Mouse (Mus musculus) erythroid progenitor cell, adult 5-6 weeks (primary cell): ENCODE results near the gene Tbxas1. TPM values are rescaled to one million over a fixed set of nuclear protein-coding genes. Genes with fewer than 3 reads are reported as not detected.

Source experiments
- ATAC-seq: replicated peaks from 2 replicates; pipeline ENCODE4 v1.8.0; 2016; ENCODE audit warnings: moderate number of reproducible peaks, mild to moderate bottlenecking, moderate TSS enrichment, inconsistent platforms; ENCODE audit not compliant: poor library complexity, low FRiP score, severe bottlenecking
- total RNA-seq, 2 experiments: library from RNA; stranded (forward) in 1 of 2; stranded (reverse) in 1 of 2; fragments of 150-400 nt in 1 of 2; fragments of 186-747, 209-891 nt in 1 of 2; gene quantifications; 2 replicates each; pipeline versions ENCODE4 v1.2.3 to v1.2.4; 2015 to 2017; ENCODE audit warnings: low replicate concordance in 2 of 2

The Tbxas1 gene
- total RNA-seq, 2 experiments from 2014 or later: 18.6 to 18.9 TPM

GRCm38 (mm10) chr6:39059547-39060497 is 184.6 kb downstream of the Tbxas1 start:
- ATAC-seq: no peak

GRCm38 (mm10) chr6:39061180-39061579 is 186.0 kb downstream of the Tbxas1 start:
- no peak for ATAC-seq

DNA sequence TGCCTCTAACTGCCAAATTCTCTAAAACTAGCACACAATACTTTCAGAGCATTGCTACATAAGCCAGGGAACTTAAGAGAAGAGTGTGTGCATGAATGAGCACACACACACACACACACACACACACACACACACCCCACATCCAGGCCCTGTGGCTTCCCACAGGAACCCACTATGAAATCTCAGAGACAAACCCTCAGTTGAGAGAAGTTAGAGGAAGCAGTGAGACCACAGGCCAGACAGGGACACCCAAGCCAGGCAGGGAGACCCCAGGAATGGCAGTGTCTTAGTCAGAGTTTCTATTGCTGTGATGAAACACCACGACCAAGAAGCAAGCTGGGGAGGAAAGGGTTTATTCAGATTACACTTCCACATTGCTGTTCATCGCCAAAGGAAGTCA is 188.3 kb downstream of the Tbxas1 start:
- ATAC-seq: no peak

DNA sequence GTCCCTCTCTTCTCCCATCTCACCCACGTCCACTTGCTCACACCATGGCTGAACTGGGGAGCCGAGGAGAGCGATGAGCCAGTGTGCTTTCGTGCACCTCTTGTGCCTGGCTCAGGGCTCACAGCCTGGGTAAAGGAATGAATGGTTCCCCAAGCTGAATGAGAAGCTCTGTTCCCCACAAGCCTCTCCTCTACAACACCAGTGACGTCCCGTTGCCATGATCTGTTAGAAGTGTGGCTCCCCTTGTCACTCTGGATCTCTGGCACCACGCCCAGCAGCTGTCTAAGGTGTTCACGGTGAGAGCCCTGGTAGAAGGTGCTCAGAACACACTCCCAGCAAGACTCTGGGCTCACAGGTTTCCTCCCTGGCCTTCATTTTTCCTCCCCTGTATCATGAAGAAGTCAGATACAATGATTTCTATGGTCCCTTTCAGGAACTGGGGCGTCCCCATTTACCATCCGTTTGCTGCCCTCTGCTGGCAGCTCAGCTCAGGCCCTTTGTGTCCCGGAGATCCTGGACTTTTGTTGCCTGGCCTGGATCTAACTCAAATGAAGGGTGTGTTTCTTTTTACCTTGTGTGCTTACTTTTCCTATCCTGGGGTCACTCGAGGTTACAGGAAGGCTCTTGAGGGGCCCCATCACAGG is 191.9 kb downstream of the Tbxas1 start:
- peak; percentile 68; the same call in 1 of the 2 replicates for ATAC-seq

GRCm38 (mm10) chr6:39072664-39073063 is 197.5 kb downstream of the Tbxas1 start:
- no peak for ATAC-seq

DNA sequence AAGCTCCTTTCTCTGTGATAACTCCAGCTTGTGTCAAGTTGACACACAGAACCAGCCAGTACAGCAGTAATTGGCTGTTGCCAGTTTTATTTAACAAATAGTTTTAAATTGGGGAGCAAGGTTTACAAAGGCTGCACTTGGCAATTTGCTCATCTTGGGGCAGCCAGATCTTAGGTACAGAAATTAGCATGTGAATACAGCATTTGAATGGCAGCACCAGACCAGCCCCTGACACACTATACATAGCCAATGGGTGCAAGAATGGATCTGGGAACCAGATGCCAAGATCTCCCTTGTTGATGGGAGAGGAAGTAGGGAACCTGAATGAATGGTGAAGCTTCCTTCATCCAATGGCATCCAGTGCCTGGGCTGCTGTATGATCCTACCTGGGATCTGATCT is 199.0 kb downstream of the Tbxas1 start:
- ATAC-seq: no peak

DNA sequence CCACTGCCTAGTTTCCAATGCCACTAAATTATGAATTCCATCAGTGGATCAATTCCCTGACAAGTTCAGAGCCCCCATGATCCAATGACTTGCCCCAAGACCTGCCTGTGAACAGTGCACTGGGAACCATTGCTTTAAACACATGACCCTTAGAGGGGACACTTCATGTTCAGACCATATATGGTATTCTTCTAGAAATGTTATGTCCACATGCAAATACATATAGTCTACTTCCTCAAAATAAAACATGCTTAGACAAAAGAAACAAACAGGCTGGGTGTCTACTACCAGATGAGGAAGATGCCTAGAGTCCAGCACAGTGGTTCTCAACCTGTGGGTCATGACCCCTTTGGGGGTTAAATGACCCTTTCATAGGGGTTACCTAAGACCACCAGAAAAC is 201.3 kb downstream of the Tbxas1 start:
- no peak for ATAC-seq

GRCm38 (mm10) chr6:39104631-39105030 is 229.4 kb downstream of the Tbxas1 start:
- no peak for ATAC-seq

DNA sequence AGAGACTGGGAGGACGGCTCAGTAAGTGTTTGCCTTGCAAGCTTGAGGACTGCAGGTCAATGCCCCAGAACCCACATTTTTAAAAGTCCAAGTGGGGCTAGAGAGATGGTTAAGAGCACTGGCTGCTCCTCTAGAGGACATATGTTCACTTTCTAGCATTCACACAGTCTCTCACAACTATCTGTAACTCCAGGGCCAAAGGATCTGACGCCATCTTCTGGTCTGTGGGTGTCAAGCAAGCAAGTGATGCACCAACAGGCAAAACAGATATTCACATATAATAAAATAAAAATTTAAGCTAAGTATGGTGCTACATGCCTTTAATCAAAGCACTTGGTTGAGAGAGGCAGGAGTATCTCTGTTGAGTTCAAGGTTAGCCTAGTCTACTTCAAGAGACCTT is 231.6 kb downstream of the Tbxas1 start:
- ATAC-seq: no peak

DNA sequence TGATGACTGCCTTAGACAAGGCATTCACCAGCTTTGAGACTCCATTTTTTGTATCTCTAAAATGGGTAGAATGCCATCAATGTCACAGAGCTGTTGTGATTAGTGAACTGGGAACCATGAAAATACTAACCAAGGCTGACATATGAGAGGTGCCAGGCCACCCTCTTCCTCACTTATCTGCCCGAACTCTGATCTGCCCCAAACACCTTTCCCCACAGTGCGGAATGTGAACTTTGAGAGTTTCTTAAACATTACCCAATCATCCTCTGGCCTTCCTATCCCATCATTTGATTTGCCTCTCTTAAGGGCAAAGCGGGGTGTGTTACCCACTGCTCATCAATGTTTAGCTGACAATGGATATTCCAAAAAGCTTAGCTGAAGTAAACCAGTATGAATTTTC is 237.5 kb downstream of the Tbxas1 start:
- no peak for ATAC-seq

- ATAC-seq: no peak
These were observed 237.9 kb downstream of the Tbxas1 start for GRCm38 (mm10) chr6:39113141-39113540.

GRCm38 (mm10) chr6:39115438-39115837 is 240.2 kb downstream of the Tbxas1 start:
- no peak for ATAC-seq

GRCm38 (mm10) chr6:39117584-39118455 is 242.6 kb downstream of the Tbxas1 start, which contains the start of gene Parp12:
Gene Parp12 (minus strand): TSS chr6:39118349.
- ATAC-seq: peak; percentile 94

DNA sequence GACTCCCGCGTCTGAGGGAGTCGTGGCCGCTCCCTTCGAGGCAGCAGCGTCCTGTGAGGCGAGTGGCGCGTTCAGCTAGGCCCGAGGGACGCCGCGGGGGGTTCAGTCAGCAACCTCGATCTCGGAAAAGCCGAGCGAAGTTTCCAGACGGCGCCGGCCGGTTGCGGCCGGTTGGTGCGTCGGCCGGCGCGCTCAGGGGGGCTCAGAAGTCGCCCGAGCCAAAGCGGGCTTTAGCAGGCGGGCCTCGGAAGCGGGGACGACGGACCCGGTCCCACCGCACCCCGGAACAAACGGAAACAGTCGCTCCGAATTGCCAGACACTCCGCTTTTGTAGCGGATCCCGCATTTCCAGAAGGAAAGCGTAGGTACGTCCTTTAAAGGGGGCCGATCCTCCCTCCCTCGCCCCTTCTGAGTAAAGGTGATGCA is 243.3 kb downstream of the Tbxas1 start:
- no peak for ATAC-seq

- no peak for ATAC-seq
These were observed 245.5 kb downstream of the Tbxas1 start for GRCm38 (mm10) chr6:39120685-39121084.

GRCm38 (mm10) chr6:39124719-39125118 is 249.5 kb downstream of the Tbxas1 start:
- no peak for ATAC-seq

- ATAC-seq: no peak
These were observed 256.3 kb downstream of the Tbxas1 start for GRCm38 (mm10) chr6:39131480-39131879.

DNA sequence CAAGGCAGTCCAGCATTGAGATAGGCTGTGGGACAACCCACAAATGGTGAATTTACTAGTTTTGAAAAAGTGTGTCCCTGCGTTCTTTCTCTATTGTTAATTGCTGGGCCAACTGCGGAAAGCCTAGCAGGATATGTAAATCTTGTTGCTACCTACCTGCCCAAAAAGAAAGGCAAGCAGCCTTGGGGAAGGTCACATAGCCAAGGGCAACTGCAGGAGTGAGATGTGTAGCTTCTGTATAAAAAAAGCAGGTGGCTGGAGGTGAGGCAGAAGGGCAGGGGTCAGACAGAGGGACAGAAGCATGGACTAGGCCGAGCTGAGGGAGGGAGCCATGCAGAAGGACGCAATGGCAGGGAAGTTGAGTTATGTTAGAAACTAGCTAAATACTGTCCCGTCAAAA is 257.4 kb downstream of the Tbxas1 start:
- ATAC-seq: no peak
